Mouse (Mus musculus): ENCODE data around the gene Fndc9.

Fndc9 gene

GRCm38 (mm10) chr11:46278140-46278539 lies 42.8 kb downstream of the Fndc9 start:
- no peak for DNase-seq (ENCODE audit: low spot score)

GRCm38 (mm10) chr11:46278709-46279108 lies 43.4 kb downstream of the Fndc9 start:
- no peak for DNase-seq (ENCODE audit: low spot score)

GRCm38 (mm10) chr11:46282612-46283011 lies 47.3 kb downstream of the Fndc9 start:
- no peak for DNase-seq (ENCODE audit: low spot score)

- no peak for DNase-seq (ENCODE audit: low spot score)
Measured at GRCm38 (mm10) chr11:46283800-46284199, 48.5 kb downstream of the Fndc9 start.

GRCm38 (mm10) chr11:46286803-46287202 lies 51.5 kb downstream of the Fndc9 start:
- DNase-seq (ENCODE audit: low spot score), result no peak

- no peak for DNase-seq (ENCODE audit: low spot score)
Measured at GRCm38 (mm10) chr11:46288091-46288490, 52.8 kb downstream of the Fndc9 start.

- DNase-seq (ENCODE audit: low spot score), result no peak
Measured at GRCm38 (mm10) chr11:46289022-46289421, 53.7 kb downstream of the Fndc9 start.
